Mouse (Mus musculus) kidney, embryonic 16.5 days (tissue): ENCODE measurements around the gene Deaf1. TPM values are rescaled to one million over a fixed set of nuclear protein-coding genes. Genes with fewer than 3 reads are reported as not detected.
A peak's percentile ranks its signal among the peaks of the same experiment; 100 is the strongest.

Source experiments
- ATAC-seq: fragments of 200-750 bp; cut with Nextera tagmentation; 2 replicates; pipeline ENCODE4 v1.8.0; 2017; ENCODE audit warnings: moderate TSS enrichment; ENCODE audit not compliant: low FRiP score, low TSS enrichment
- H3K27ac ChIP-seq: fragments of 300-500 bp; sonication (generic); 2 replicates; pipeline ENCODE4 v1.5.1; 2014; ENCODE audit warnings: low read length
- H3K27me3 ChIP-seq: fragments of 300-500 bp; sonication (generic); 2 replicates; pipeline ENCODE4 v1.6.1; 2014; ENCODE audit warnings: low read length, control low read depth, mixed read lengths; ENCODE audit not compliant: insufficient read depth
- H3K36me3 ChIP-seq: fragments of 300-500 bp; sonication (generic); 2 replicates; pipeline ENCODE4 v1.6.1; 2014; ENCODE audit warnings: low read length, control low read depth, mixed read lengths; ENCODE audit not compliant: insufficient read depth
- H3K4me1 ChIP-seq: fragments of 300-500 bp; sonication (generic); 2 replicates; pipeline ENCODE4 v1.6.1; 2014; ENCODE audit warnings: low read length, control low read depth, mixed read lengths; ENCODE audit not compliant: insufficient read depth
- H3K4me2 ChIP-seq: fragments of 300-500 bp; sonication (generic); replicated peaks from 2 replicates; pipeline ENCODE4 v1.6.1; 2014; ENCODE audit warnings: low read depth, low read length
- H3K4me3 ChIP-seq: fragments of 300-500 bp; sonication (generic); 2 replicates; pipeline ENCODE4 v1.5.1; 2014; ENCODE audit warnings: mild to moderate bottlenecking, low read length
- H3K9ac ChIP-seq: fragments of 300-500 bp; sonication (generic); replicated peaks from 2 replicates; pipeline ENCODE4 v1.6.1; 2014; ENCODE audit warnings: low read length
- H3K9me3 ChIP-seq: fragments of 300-500 bp; sonication (generic); 2 replicates; pipeline ENCODE4 v1.6.1; 2016; ENCODE audit warnings: low read length, control low read depth
- WGBS: fragments of 180-500 bp; shearing (Covaris S2); extraction: QIAGEN DNeasy Blood & Tissue Kit; methylation state at CpG from one replicate; pipeline ENCODE4 v1.1.7; 2014; 5-methylcytosine and 5-hydroxymethylcytosine counted together
- polyA plus RNA-seq: library from polyadenylated mRNA; unstranded; fragments of >200 nt; fragmentation: Nextera tagmentation; extraction: Ambion mirVana; gene quantifications from 2 replicates; pipeline ENCODE4 v1.2.1, GENCODE M21; 2015

The Deaf1 gene
- polyA plus RNA-seq, 1 experiment from 2014 or later = 77.4 TPM

- 75% methylated on average over 1 of the region's 1 CpGs for WGBS
- H3K36me3 ChIP-seq = peaks cover 63% of the 10 kb centered on the region
- H3K27ac ChIP-seq = no peak overlapping the region
- no peaks in the 10 kb centered on the region for H3K4me1 ChIP-seq
- H3K4me2 ChIP-seq = no peak overlapping the region
- ATAC-seq = no peak
- no peak overlapping the region for H3K9ac ChIP-seq
- no peaks in the 10 kb centered on the region for H3K27me3 ChIP-seq
- no peaks in the 10 kb centered on the region for H3K9me3 ChIP-seq
- H3K4me3 ChIP-seq = no peak overlapping the region
These were observed 24.7 kb downstream of the Deaf1 start for GRCm38 (mm10) chr7:141302702-141303268.

GRCm38 (mm10) chr7:141301386-141301785, 26.1 kb downstream of the Deaf1 start:
- WGBS = 92% methylated on average over 9 of the region's 9 CpGs
- H3K4me2 ChIP-seq = no peak overlapping the region
- H3K9me3 ChIP-seq = no peaks in the 10 kb centered on the region
- H3K27me3 ChIP-seq = no peaks in the 10 kb centered on the region
- peaks cover 50% of the 10 kb centered on the region for H3K36me3 ChIP-seq
- no peak for ATAC-seq
- no peak overlapping the region for H3K27ac ChIP-seq
- H3K9ac ChIP-seq = no peak overlapping the region
- no peaks in the 10 kb centered on the region for H3K4me1 ChIP-seq
- no peak overlapping the region for H3K4me3 ChIP-seq

GRCm38 (mm10) chr7:141299175-141299574, 28.3 kb downstream of the Deaf1 start:
- Histone ChIP-seq H3K9ac (no peak overlapping the region), H3K27ac (no peak overlapping the region), H3K27me3 (peaks cover 14% of the 10 kb centered on the region), H3K4me3 (no peak overlapping the region), H3K9me3 (no peaks in the 10 kb centered on the region), H3K4me2 (no peak overlapping the region), H3K36me3 (peaks cover 34% of the 10 kb centered on the region), H3K4me1 (peaks cover 7% of the 10 kb centered on the region)
- WGBS = 92% methylated on average over 8 of the region's 8 CpGs
- no peak for ATAC-seq

GRCm38 (mm10) chr7:141297926-141298650, 29.4 kb downstream of the Deaf1 start:
- no peak overlapping the region for H3K4me3 ChIP-seq
- no peak overlapping the region for H3K27ac ChIP-seq
- H3K27me3 ChIP-seq = peaks cover 25% of the 10 kb centered on the region
- no peaks in the 10 kb centered on the region for H3K9me3 ChIP-seq
- 71% methylated on average over 3 of the region's 3 CpGs for WGBS
- ATAC-seq = no peak
- no peak overlapping the region for H3K4me2 ChIP-seq
- peaks cover 15% of the 10 kb centered on the region for H3K4me1 ChIP-seq
- no peak overlapping the region for H3K9ac ChIP-seq
- peaks cover 28% of the 10 kb centered on the region for H3K36me3 ChIP-seq

GRCm38 (mm10) chr7:141294479-141294878, 33.0 kb downstream of the Deaf1 start:
- no peaks in the 10 kb centered on the region; the same call in 1 of the 2 replicates for H3K36me3 ChIP-seq
- WGBS = 4% methylated on average over 22 of the region's 22 CpGs
- no peak for ATAC-seq
- peak overlapping the region; percentile 60 for H3K9ac ChIP-seq
- no peaks in the 10 kb centered on the region for H3K9me3 ChIP-seq
- peaks cover 47% of the 10 kb centered on the region for H3K27me3 ChIP-seq
- H3K4me1 ChIP-seq = peaks cover 15% of the 10 kb centered on the region
- H3K27ac ChIP-seq = no peak overlapping the region
- H3K4me2 ChIP-seq = peak overlapping the region; percentile 70
- peak overlapping the region; percentile 46 for H3K4me3 ChIP-seq

GRCm38 (mm10) chr7:141293852-141294471, 33.5 kb downstream of the Deaf1 start:
- Histone ChIP-seq H3K27me3 (peaks cover 47% of the 10 kb centered on the region), H3K9ac (peak overlapping the region; percentile 60), H3K4me2 (peak overlapping the region; percentile 70), H3K4me3 (peak overlapping the region; percentile 46), H3K9me3 (no peaks in the 10 kb centered on the region), H3K4me1 (peaks cover 15% of the 10 kb centered on the region), H3K36me3 (no peaks in the 10 kb centered on the region; the same call in 1 of the 2 replicates), H3K27ac (no peak overlapping the region)
- under 1% methylated on average over 53 of the region's 53 CpGs for WGBS
- peak; percentile 53; the same call in 1 of the 2 replicates for ATAC-seq

- Histone ChIP-seq H3K27me3 (peaks cover 47% of the 10 kb centered on the region), H3K9me3 (no peaks in the 10 kb centered on the region), H3K9ac (peak overlapping the region; percentile 59), H3K27ac (no peak overlapping the region), H3K36me3 (no peaks in the 10 kb centered on the region; the same call in 1 of the 2 replicates), H3K4me1 (peaks cover 15% of the 10 kb centered on the region), H3K4me3 (peak overlapping the region; percentile 50), H3K4me2 (peak overlapping the region; percentile 84)
- ATAC-seq = no peak
- 44% methylated on average over 15 of the region's 15 CpGs for WGBS
These were observed 34.7 kb downstream of the Deaf1 start for GRCm38 (mm10) chr7:141292583-141293388.

- Histone ChIP-seq H3K4me1 (peaks cover 15% of the 10 kb centered on the region), H3K9me3 (no peaks in the 10 kb centered on the region), H3K36me3 (no peaks in the 10 kb centered on the region), H3K27me3 (peaks cover 47% of the 10 kb centered on the region), H3K4me3 (peak within 1 kb of the TSS; percentile 50), H3K9ac (peak within 1 kb of the TSS; percentile 59), H3K27ac (no peak within 1 kb of the TSS), H3K4me2 (peak within 1 kb of the TSS; percentile 84)
- peak; percentile 73 for ATAC-seq
- 3% methylated on average over 40 of the region's 46 CpGs for WGBS
These were observed 35.4 kb downstream of the Deaf1 start, which contains the start of gene Drd4 for GRCm38 (mm10) chr7:141291921-141292582. Gene Drd4, plus strand, starts transcription at chr7:141292006.

- WGBS = 78% methylated on average over 3 of the region's 3 CpGs
- Histone ChIP-seq H3K27ac (no peak overlapping the region), H3K36me3 (no peaks in the 10 kb centered on the region), H3K4me3 (no peak overlapping the region), H3K4me1 (no peaks in the 10 kb centered on the region), H3K9me3 (no peaks in the 10 kb centered on the region), H3K27me3 (peaks cover 21% of the 10 kb centered on the region), H3K4me2 (no peak overlapping the region), H3K9ac (no peak overlapping the region)
- no peak for ATAC-seq
These were observed 39.4 kb downstream of the Deaf1 start for GRCm38 (mm10) chr7:141288042-141288441.
